Mouse (Mus musculus): ENCODE results near the gene Fgfr2.

GRCm38 (mm10) chr7:132238921-132239320 is 884.2 kb downstream of the Fgfr2 start:
- TF ChIP-seq CTCF (IDR thresholded peaks at IDR 0.05; ENCODE audit: control insufficient read depth, insufficient read depth, insufficient read length) (no peak), MAX (IDR thresholded peaks at IDR 0.05) (no peak), MYOD1 (IDR thresholded peaks at IDR 0.05; ENCODE audit: control insufficient read depth, insufficient read length, low read depth) (no peak), CEBPB (IDR thresholded peaks at IDR 0.05; ENCODE audit: low read depth) (no peak), USF1 (IDR thresholded peaks at IDR 0.05; ENCODE audit: low read depth) (no peak), MYOG (IDR thresholded peaks at IDR 0.05; ENCODE audit: control insufficient read depth, extremely low read depth, insufficient read length) (no peak)
